Mouse (Mus musculus): Measurements from ENCODE around the gene Il1r1. TPM values are rescaled to one million over a fixed set of nuclear protein-coding genes. Genes with fewer than 3 reads are reported as not detected.

Gene Il1r1
- polyA plus RNA-seq, 1 experiment from 2014 or later, result 0.77 TPM

- H3K27ac ChIP-seq (replicated peaks), result no peak overlapping the region
- no peak for ATAC-seq (ENCODE audit: low FRiP score)
- 68% methylated on average over 2 of the region's 2 CpGs for WGBS
Observed at GRCm38 (mm10) chr1:40358351-40358750, 133.5 kb downstream of the Il1r1 start.

GRCm38 (mm10) chr1:40358771-40359181, 133.9 kb downstream of the Il1r1 start:
- no peaks in the 10 kb centered on the region for H3K36me3 ChIP-seq
- ATAC-seq (ENCODE audit: low FRiP score), result no peak
- WGBS, result 91% methylated on average over 4 of the region's 4 CpGs
- H3K27me3 ChIP-seq (replicated peaks), result no peaks in the 10 kb centered on the region
- no peak overlapping the region for H3K4me3 ChIP-seq (replicated peaks)
- no peak overlapping the region for H3K4me2 ChIP-seq
- H3K9ac ChIP-seq (replicated peaks), result no peak overlapping the region
- H3K9me3 ChIP-seq (replicated peaks), result no peaks in the 10 kb centered on the region
- 0 out of 2 replicates have a peak, but pooled peaks cover 10% of the 10 kb centered on the region for H3K4me1 ChIP-seq
- no peak overlapping the region for H3K27ac ChIP-seq (replicated peaks)

More at GRCm38 (mm10) chr1:40358351-40358750, 133.5 kb downstream of the Il1r1 start:
- H3K4me3 ChIP-seq (replicated peaks), result no peak overlapping the region
- H3K4me2 ChIP-seq, result no peak overlapping the region
- H3K9me3 ChIP-seq (replicated peaks), result no peaks in the 10 kb centered on the region
- no peak overlapping the region for H3K9ac ChIP-seq (replicated peaks)
- H3K4me1 ChIP-seq, result 0 out of 2 replicates have a peak, but pooled peaks cover 10% of the 10 kb centered on the region
- H3K36me3 ChIP-seq, result no peaks in the 10 kb centered on the region
- H3K27me3 ChIP-seq (replicated peaks), result no peaks in the 10 kb centered on the region

- ATAC-seq (ENCODE audit: low FRiP score), result no peak
- Histone ChIP-seq H3K9ac (replicated peaks) (no peak overlapping the region), H3K4me2 (no peak overlapping the region), H3K36me3 (no peaks in the 10 kb centered on the region), H3K27ac (replicated peaks) (no peak overlapping the region), H3K9me3 (replicated peaks) (no peaks in the 10 kb centered on the region), H3K4me3 (replicated peaks) (no peak overlapping the region), H3K4me1 (0 out of 2 replicates have a peak, but pooled peaks cover 10% of the 10 kb centered on the region), H3K27me3 (replicated peaks) (no peaks in the 10 kb centered on the region)
- 60% methylated on average over 2 of the region's 2 CpGs for WGBS
Observed at GRCm38 (mm10) chr1:40359731-40360130, 134.9 kb downstream of the Il1r1 start.

- no peak overlapping the region for H3K4me2 ChIP-seq
- WGBS, result 79% methylated on average over 7 of the region's 7 CpGs
- H3K9ac ChIP-seq (replicated peaks), result no peak overlapping the region
- no peaks in the 10 kb centered on the region for H3K36me3 ChIP-seq
- 0 out of 2 replicates have a peak, but pooled peaks cover 10% of the 10 kb centered on the region for H3K4me1 ChIP-seq
- no peaks in the 10 kb centered on the region for H3K9me3 ChIP-seq (replicated peaks)
- H3K4me3 ChIP-seq (replicated peaks), result no peak overlapping the region
- no peak overlapping the region for H3K27ac ChIP-seq (replicated peaks)
- ATAC-seq (ENCODE audit: low FRiP score), result no peak
- no peaks in the 10 kb centered on the region for H3K27me3 ChIP-seq (replicated peaks)
Observed at GRCm38 (mm10) chr1:40360969-40361368, 136.1 kb downstream of the Il1r1 start.

- no peaks in the 10 kb centered on the region for H3K36me3 ChIP-seq
- no peaks in the 10 kb centered on the region for H3K27me3 ChIP-seq (replicated peaks)
- no peaks in the 10 kb centered on the region for H3K9me3 ChIP-seq (replicated peaks)
- H3K27ac ChIP-seq (replicated peaks), result no peak overlapping the region
- H3K9ac ChIP-seq (replicated peaks), result no peak overlapping the region
- ATAC-seq (ENCODE audit: low FRiP score), result no peak
- WGBS, result 71% methylated on average over 1 of the region's 1 CpGs
- H3K4me2 ChIP-seq, result no peak overlapping the region
- no peak overlapping the region for H3K4me3 ChIP-seq (replicated peaks)
- 0 out of 2 replicates have a peak, but pooled peaks cover 10% of the 10 kb centered on the region for H3K4me1 ChIP-seq
Observed at GRCm38 (mm10) chr1:40361596-40361995, 136.7 kb downstream of the Il1r1 start.

GRCm38 (mm10) chr1:40362784-40363183, 137.9 kb downstream of the Il1r1 start:
- 70% methylated on average over 11 of the region's 11 CpGs for WGBS
- no peaks in the 10 kb centered on the region for H3K27me3 ChIP-seq (replicated peaks)
- no peak overlapping the region for H3K4me2 ChIP-seq
- no peak overlapping the region for H3K9ac ChIP-seq (replicated peaks)
- 0 out of 2 replicates have a peak, but pooled peaks cover 10% of the 10 kb centered on the region for H3K4me1 ChIP-seq
- H3K36me3 ChIP-seq, result no peaks in the 10 kb centered on the region
- no peak overlapping the region for H3K27ac ChIP-seq (replicated peaks)
- H3K4me3 ChIP-seq (replicated peaks), result no peak overlapping the region
- H3K9me3 ChIP-seq (replicated peaks), result no peaks in the 10 kb centered on the region
- ATAC-seq (ENCODE audit: low FRiP score), result no peak; the same call in 1 of the 2 replicates

Other genes starting within 250 kb of the Il1r1 start
- 0.63 and 3.0 TPM in 2 replicates for gene Il1r2, start 151.0 kb upstream of the Il1r1 start, polyA plus RNA-seq (2015; fragmentation: Nextera tagmentation; extraction: Ambion mirVana)
- 0.81 and 3.1 TPM in 2 replicates for gene Il1rl2, start 99.5 kb downstream of the Il1r1 start, polyA plus RNA-seq (2015; fragmentation: Nextera tagmentation; extraction: Ambion mirVana)
- gene Il1rl1, start 204.5 kb downstream of the Il1r1 start, polyA plus RNA-seq (2015; fragmentation: Nextera tagmentation; extraction: Ambion mirVana), result 0.04 and 0.63 TPM in 2 replicates
- gene Il18r1, start 240.5 kb downstream of the Il1r1 start, polyA plus RNA-seq (2015; fragmentation: Nextera tagmentation; extraction: Ambion mirVana), result 0.37 TPM in 1 of 2 replicates, not detected in the other